1 mouse cellular context compared by ENCODE assay signal in genomic region chr13:23595185-23595584, GRCm38 (mm10).
TF ChIP-seq lines count a peak whose summit lies in the region.

No protein-coding gene starts in this region.

TF ChIP-seq in ES-E14, 5 proteins besides CTCF, POLR2A, EP300 and RAD21:
- TF ChIP-seq HCFC1 (IDR thresholded peaks at IDR 0.05; ENCODE audit: borderline replicate concordance, insufficient read depth, low read length) = no peak
- TF ChIP-seq ZNF384 (IDR thresholded peaks at IDR 0.05; ENCODE audit: low read depth, low read length) = no peak
- TF ChIP-seq ZC3H11A (IDR thresholded peaks at IDR 0.05; ENCODE audit: borderline replicate concordance, low read depth, low read length) = no peak
- TF ChIP-seq MAFK (IDR thresholded peaks at IDR 0.05; ENCODE audit: insufficient read depth, low read depth, low read length) = no peak
- TF ChIP-seq CHD2 (IDR thresholded peaks at IDR 0.05; ENCODE audit: low read depth, low read length) = no peak
